Mouse (Mus musculus) megakaryocyte-erythroid progenitor cell, adult 5-6 weeks (primary cell): ENCODE data around the gene Olfr981. TPM values are rescaled to one million over a fixed set of nuclear protein-coding genes. Genes with fewer than 3 reads are reported as not detected.
"Not testable (repeated sequence)": the region's sequence is repeated elsewhere in the genome, so short reads cannot be mapped to it uniquely, and the experiment has no call there.

ENCODE experiments used
- ATAC-seq: replicated peaks from 2 replicates; pipeline ENCODE4 v1.8.0; 2016; ENCODE audit warnings: mild to moderate bottlenecking, inconsistent platforms; ENCODE audit not compliant: severe bottlenecking, poor library complexity, low FRiP score, low TSS enrichment
- total RNA-seq, 2 experiments: library from RNA; stranded (forward) in 1 of 2; stranded (reverse) in 1 of 2; fragments of 200-1000, 215-1000 nt in 1 of 2; fragments of >200 nt in 1 of 2; fragmentation: Nextera tagmentation in 1 of 2; gene quantifications; 2 replicates each; pipeline ENCODE4 v1.2.3; 2014 to 2017

Olfr981 gene
- total RNA-seq (2014; fragmentation: Nextera tagmentation), result not detected in 2 replicates
- not detected in 2 replicates for total RNA-seq (2017)

GRCm38 (mm10) chr9:40021164-40021563 is at the start of gene Olfr981:
TSS of gene Olfr981 (plus strand) at chr9:40021464.
- no peak for ATAC-seq

- not testable (repeated sequence) for ATAC-seq
Observed at GRCm38 (mm10) chr9:39976581-39977145, 44.6 kb upstream of the Olfr981 start.

- no peak for ATAC-seq
Observed at GRCm38 (mm10) chr9:39991813-39992212, 29.5 kb upstream of the Olfr981 start, which contains the start of gene Olfr978. TSS of gene Olfr978 (plus strand) at chr9:39992113.

- ATAC-seq, result no peak
Observed at GRCm38 (mm10) chr9:40003365-40003764, 17.9 kb upstream of the Olfr981 start, which contains the start of gene Olfr979. TSS of gene Olfr979 (minus strand) at chr9:40003465.

GRCm38 (mm10) chr9:40009482-40009881 is 11.8 kb upstream of the Olfr981 start, which contains the start of gene Olfr980:
TSS of gene Olfr980 (minus strand) at chr9:40009582.
- ATAC-seq, result no peak

GRCm38 (mm10) chr9:40050138-40050537 is 28.9 kb downstream of the Olfr981 start:
- no peak for ATAC-seq

GRCm38 (mm10) chr9:40073529-40073928 is 52.3 kb downstream of the Olfr981 start, which contains the start of gene Olfr982:
TSS of gene Olfr982 (plus strand) at chr9:40073829.
- no peak for ATAC-seq

Other genes with a start within 250 kb of the Olfr981 start
- not detected in 2 replicates for gene Olfr968, start 238.2 kb upstream of the Olfr981 start, total RNA-seq (2014; fragmentation: Nextera tagmentation)
- gene Olfr968, start 238.2 kb upstream of the Olfr981 start, total RNA-seq (2017), result not detected in 2 replicates
- not detected in 2 replicates for gene Olfr969, start 230.5 kb upstream of the Olfr981 start, total RNA-seq (2014; fragmentation: Nextera tagmentation)
- gene Olfr969, start 230.5 kb upstream of the Olfr981 start, total RNA-seq (2017), result not detected in 2 replicates
- gene Olfr970, start 212.6 kb upstream of the Olfr981 start, total RNA-seq (2014; fragmentation: Nextera tagmentation), result not detected in 2 replicates
- not detected in 2 replicates for gene Olfr970, start 212.6 kb upstream of the Olfr981 start, total RNA-seq (2017)
- gene Olfr971, start 184.6 kb upstream of the Olfr981 start, total RNA-seq (2014; fragmentation: Nextera tagmentation), result not detected in 2 replicates
- not detected in 2 replicates for gene Olfr971, start 184.6 kb upstream of the Olfr981 start, total RNA-seq (2017)
- not detected in 2 replicates for gene Olfr972, start 155.0 kb upstream of the Olfr981 start, total RNA-seq (2014; fragmentation: Nextera tagmentation)
- not detected in 2 replicates for gene Olfr972, start 155.0 kb upstream of the Olfr981 start, total RNA-seq (2017)
- not detected in 2 replicates for gene Olfr229, start 114.1 kb upstream of the Olfr981 start, total RNA-seq (2014; fragmentation: Nextera tagmentation)
- gene Olfr229, start 114.1 kb upstream of the Olfr981 start, total RNA-seq (2017), result not detected in 2 replicates
- not detected in 2 replicates for gene Olfr974, start 84.0 kb upstream of the Olfr981 start, total RNA-seq (2014; fragmentation: Nextera tagmentation)
- not detected in 2 replicates for gene Olfr974, start 84.0 kb upstream of the Olfr981 start, total RNA-seq (2017)
- gene Olfr975, start 69.4 kb upstream of the Olfr981 start, total RNA-seq (2014; fragmentation: Nextera tagmentation), result not detected in 2 replicates
- not detected in 2 replicates for gene Olfr975, start 69.4 kb upstream of the Olfr981 start, total RNA-seq (2017)
- gene Olfr976, start 60.3 kb upstream of the Olfr981 start, total RNA-seq (2014; fragmentation: Nextera tagmentation), result not detected in 2 replicates
- not detected in 2 replicates for gene Olfr976, start 60.3 kb upstream of the Olfr981 start, total RNA-seq (2017)
- gene Olfr978, start 29.4 kb upstream of the Olfr981 start, total RNA-seq (2014; fragmentation: Nextera tagmentation), result not detected in 2 replicates
- gene Olfr978, start 29.4 kb upstream of the Olfr981 start, total RNA-seq (2017), result not detected in 2 replicates
- gene Olfr979, start 18.0 kb upstream of the Olfr981 start, total RNA-seq (2014; fragmentation: Nextera tagmentation), result not detected in 2 replicates
- gene Olfr979, start 18.0 kb upstream of the Olfr981 start, total RNA-seq (2017), result not detected in 2 replicates
- gene Olfr980, start 11.9 kb upstream of the Olfr981 start, total RNA-seq (2014; fragmentation: Nextera tagmentation), result not detected in 2 replicates
- not detected in 2 replicates for gene Olfr980, start 11.9 kb upstream of the Olfr981 start, total RNA-seq (2017)
- not detected in 2 replicates for gene Olfr982, start 52.4 kb downstream of the Olfr981 start, total RNA-seq (2014; fragmentation: Nextera tagmentation)
- not detected in 2 replicates for gene Olfr982, start 52.4 kb downstream of the Olfr981 start, total RNA-seq (2017)
- not detected in 2 replicates for gene Olfr983, start 72.1 kb downstream of the Olfr981 start, total RNA-seq (2014; fragmentation: Nextera tagmentation)
- gene Olfr983, start 72.1 kb downstream of the Olfr981 start, total RNA-seq (2017), result not detected in 2 replicates
- not detected in 2 replicates for gene Olfr984, start 92.7 kb downstream of the Olfr981 start, total RNA-seq (2014; fragmentation: Nextera tagmentation)
- not detected in 2 replicates for gene Olfr984, start 92.7 kb downstream of the Olfr981 start, total RNA-seq (2017)
- gene Olfr985, start 108.7 kb downstream of the Olfr981 start, total RNA-seq (2014; fragmentation: Nextera tagmentation), result not detected in 2 replicates
- gene Olfr985, start 108.7 kb downstream of the Olfr981 start, total RNA-seq (2017), result not detected in 2 replicates
- gene Tmem225, start 126.7 kb downstream of the Olfr981 start, total RNA-seq (2014; fragmentation: Nextera tagmentation), result not detected in 2 replicates
- gene Tmem225, start 126.7 kb downstream of the Olfr981 start, total RNA-seq (2017), result not detected in 2 replicates
- gene Olfr986, start 159.5 kb downstream of the Olfr981 start, total RNA-seq (2014; fragmentation: Nextera tagmentation), result not detected in 2 replicates
- not detected in 2 replicates for gene Olfr986, start 159.5 kb downstream of the Olfr981 start, total RNA-seq (2017)
- 5.2 and 6.4 TPM in 2 replicates for gene Zfp202, start 170.9 kb downstream of the Olfr981 start, total RNA-seq (2014; fragmentation: Nextera tagmentation)
- 2.2 and 5.1 TPM in 2 replicates for gene Zfp202, start 170.9 kb downstream of the Olfr981 start, total RNA-seq (2017)
- not detected in 2 replicates for gene Scn3b, start 247.8 kb downstream of the Olfr981 start, total RNA-seq (2014; fragmentation: Nextera tagmentation)
- not detected in 2 replicates for gene Scn3b, start 247.8 kb downstream of the Olfr981 start, total RNA-seq (2017)